Mouse (Mus musculus): ENCODE measurements around the gene Pigp. TPM values are rescaled to one million over a fixed set of nuclear protein-coding genes. Genes with fewer than 3 reads are reported as not detected.

The Pigp gene
- 100 to 1,000 TPM in 1 of 2 experiments, 10 to 100 TPM in 1; 99.1 to 103 TPM for total RNA-seq (2021)

GRCm38 (mm10) chr16:94371301-94371931, at the start of gene Pigp:
Gene Pigp (minus strand): TSS chr16:94371842.
- intact Hi-C loops (cut with DNase I) = loop anchor here (1.0 to 10.0 kb wide), 5 partner anchors 8 to 657 kb away; partner anchors contain the start of genes Dop1b, Hlcs and Vps26c
- DNase-seq = peak; percentile 37 to 65

GRCm38 (mm10) chr16:94420498-94420897, 48.9 kb upstream of the Pigp start:
- DNase-seq = no peak
- intact Hi-C loops (cut with DNase I) = no loop called here

- DNase-seq = no peak
- intact Hi-C loops (cut with DNase I) = no loop called here
Measured at GRCm38 (mm10) chr16:94414151-94414550, 42.5 kb upstream of the Pigp start.

- no peak for DNase-seq
Measured at GRCm38 (mm10) chr16:94412760-94413159, 41.1 kb upstream of the Pigp start.

GRCm38 (mm10) chr16:94412198-94412597, 40.6 kb upstream of the Pigp start:
- no peak for DNase-seq
- intact Hi-C loops (cut with DNase I) = no loop called here

More at GRCm38 (mm10) chr16:94412760-94413159, 41.1 kb upstream of the Pigp start:
- intact Hi-C loops (cut with DNase I) = no loop called here

GRCm38 (mm10) chr16:94411287-94411686, 39.6 kb upstream of the Pigp start:
- intact Hi-C loops (cut with DNase I) = no loop called here
- DNase-seq = no peak

GRCm38 (mm10) chr16:94402185-94402584, 30.5 kb upstream of the Pigp start:
- intact Hi-C loops (cut with DNase I) = no loop called here
- DNase-seq = no peak

GRCm38 (mm10) chr16:94401636-94402035, 30.0 kb upstream of the Pigp start:
- intact Hi-C loops (cut with DNase I) = no loop called here
- DNase-seq = no peak

- no peak for DNase-seq
- intact Hi-C loops (cut with DNase I) = no loop called here
Measured at GRCm38 (mm10) chr16:94399141-94399540, 27.5 kb upstream of the Pigp start.

GRCm38 (mm10) chr16:94396641-94397040, 25.0 kb upstream of the Pigp start:
- intact Hi-C loops (cut with DNase I) = no loop called here
- no peak for DNase-seq

GRCm38 (mm10) chr16:94395051-94395450, 23.4 kb upstream of the Pigp start:
- no peak for DNase-seq
- intact Hi-C loops (cut with DNase I) = no loop called here

- intact Hi-C loops (cut with DNase I) = no loop called here
- no peak for DNase-seq
Measured at GRCm38 (mm10) chr16:94392299-94392698, 20.7 kb upstream of the Pigp start.

- intact Hi-C loops (cut with DNase I) = no loop called here
- DNase-seq = no peak
Measured at GRCm38 (mm10) chr16:94387690-94388089, 16.0 kb upstream of the Pigp start.

- no peak for DNase-seq
- intact Hi-C loops (cut with DNase I) = no loop called here
Measured at GRCm38 (mm10) chr16:94383277-94383676, 11.6 kb upstream of the Pigp start.

- intact Hi-C loops (cut with DNase I) = loop anchor here (1.0 to 10.0 kb wide), 2 partner anchors 8 to 665 kb away; partner anchors contain the start of genes Dop1b and Pigp
- DNase-seq = no peak
Measured at GRCm38 (mm10) chr16:94379386-94379785, 7.7 kb upstream of the Pigp start.

- DNase-seq = peak in 1 of 2 experiments; percentile 67
- intact Hi-C loops (cut with DNase I) = loop anchor here (1.0 to 10.0 kb wide), 5 partner anchors 8 to 656 kb away; partner anchors contain the start of genes Dop1b, Hlcs and Vps26c
Measured at GRCm38 (mm10) chr16:94370915-94371300, 734 bp downstream of the Pigp start.

- intact Hi-C loops (cut with DNase I) = loop anchor here (2.0 to 10.0 kb wide), 4 partner anchors 58 to 656 kb away; partner anchors contain the start of genes Dop1b, Hlcs and Vps26c
- DNase-seq = peak; percentile 92 to 93
Measured at GRCm38 (mm10) chr16:94370173-94370914, 1.3 kb downstream of the Pigp start, which contains the start of gene Ttc3. Gene Ttc3 (plus strand): TSS chr16:94370618.

- DNase-seq = peak in 1 of 2 experiments; percentile 14
- intact Hi-C loops (cut with DNase I) = loop anchor here (2.0 to 10.0 kb wide), 4 partner anchors 57 to 655 kb away; partner anchors contain the start of genes Dop1b, Hlcs and Vps26c
Measured at GRCm38 (mm10) chr16:94369596-94370172, 2.0 kb downstream of the Pigp start.

- DNase-seq = no peak
- intact Hi-C loops (cut with DNase I) = no loop called here
Measured at GRCm38 (mm10) chr16:94365435-94365834, 6.2 kb downstream of the Pigp start.

GRCm38 (mm10) chr16:94363814-94364213, 7.8 kb downstream of the Pigp start:
- intact Hi-C loops (cut with DNase I) = no loop called here
- no peak for DNase-seq
